Mouse (Mus musculus) skeletal muscle tissue, adult 2 months (tissue): ENCODE measurements at regions not wholly inside any gene's neighbourhood (a gene's known extent, or its start where the extent isn't known, plus 50 kb on each side); places are given as distances from the start of the nearest gene placed in this dataset.
A peak's percentile ranks its signal among the peaks of the same experiment; 100 is the strongest.

Source experiments
- DNase-seq: peaks from one replicate; pipeline ENCODE4 v3.0.0-alpha.2; 2012; ENCODE audit warnings: low read depth, low spot score

DNA sequence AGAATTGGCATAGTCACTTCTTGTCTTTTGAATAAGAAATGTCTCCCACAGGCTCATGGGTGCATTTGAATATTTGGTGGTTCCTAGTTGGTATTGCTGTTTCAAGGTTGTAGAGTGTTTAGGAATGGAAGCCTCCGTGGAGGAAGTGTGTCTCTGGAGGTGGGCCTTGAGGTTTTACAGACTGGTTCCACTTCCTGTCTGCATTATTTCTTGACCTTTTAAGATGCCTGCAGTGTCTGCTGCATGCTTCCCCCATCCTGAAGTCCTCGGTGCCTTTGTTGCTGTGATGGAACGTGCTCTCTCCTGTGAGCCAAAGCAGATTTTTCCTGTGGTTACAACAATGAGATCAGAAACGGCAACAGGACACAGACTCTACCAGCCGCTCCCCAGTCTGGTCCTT lies 299.4 kb upstream of the Gadl1 start:
- DNase-seq, result no peak

DNA sequence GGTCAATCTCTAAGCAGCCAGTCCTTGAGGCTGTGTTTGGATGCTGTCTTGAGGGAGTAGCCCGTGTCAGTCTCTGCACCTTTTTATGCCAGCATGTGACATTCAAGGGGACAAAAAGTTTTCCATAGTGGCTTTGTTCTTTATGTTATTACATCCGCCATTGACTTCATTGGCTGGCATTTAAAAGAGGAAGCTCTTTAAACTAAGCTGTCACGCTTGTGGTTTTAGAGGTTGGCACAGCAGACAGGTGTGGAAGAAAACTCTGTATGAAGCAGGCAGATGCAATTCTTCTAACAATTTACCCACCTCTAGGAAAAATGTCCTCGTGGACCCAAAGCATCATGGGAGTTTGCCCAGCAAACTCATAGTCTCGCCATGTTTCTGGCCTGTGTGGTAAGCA lies 297.5 kb upstream of the Gadl1 start:
- peak; percentile 17 for DNase-seq

DNA sequence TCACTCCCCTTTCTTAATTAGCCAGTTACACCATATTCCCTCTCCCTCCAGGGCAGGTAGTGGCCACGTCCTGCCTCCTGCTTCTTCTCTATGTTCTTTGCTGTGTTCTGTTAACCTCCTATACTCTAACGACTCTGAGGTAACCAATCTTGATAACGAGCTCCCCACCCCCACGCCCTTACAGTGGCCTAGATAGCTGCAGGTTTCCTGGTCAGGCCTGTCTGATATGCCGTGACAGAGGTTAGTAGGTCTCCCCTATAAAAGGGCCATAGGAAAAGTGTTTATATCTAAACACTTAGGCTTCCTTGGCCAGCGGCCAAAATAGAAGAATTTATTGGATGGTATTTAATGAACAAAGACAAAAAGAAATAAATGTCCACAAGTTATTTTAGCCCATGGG lies 296.3 kb upstream of the Gadl1 start:
- DNase-seq, result no peak

DNA sequence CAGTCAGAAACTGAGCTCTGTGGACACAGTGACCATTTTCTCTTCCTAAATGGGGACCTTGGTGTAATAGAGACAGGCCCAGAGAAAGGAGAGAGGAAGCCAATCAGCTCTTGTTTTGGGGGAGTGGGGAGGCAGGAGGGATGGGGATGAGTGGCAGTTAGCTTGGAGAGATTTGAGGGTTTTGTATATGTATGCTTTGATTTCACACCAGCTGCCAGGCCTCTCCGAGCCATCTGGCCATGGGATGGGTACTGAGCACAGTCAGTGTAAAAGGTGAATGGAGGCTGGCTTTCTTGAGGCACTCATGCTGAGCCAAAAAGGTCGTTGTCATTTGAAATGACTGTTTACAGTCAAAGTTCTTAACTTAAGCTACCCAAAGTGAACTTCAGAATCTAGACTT lies 295.2 kb upstream of the Gadl1 start:
- DNase-seq, result no peak

DNA sequence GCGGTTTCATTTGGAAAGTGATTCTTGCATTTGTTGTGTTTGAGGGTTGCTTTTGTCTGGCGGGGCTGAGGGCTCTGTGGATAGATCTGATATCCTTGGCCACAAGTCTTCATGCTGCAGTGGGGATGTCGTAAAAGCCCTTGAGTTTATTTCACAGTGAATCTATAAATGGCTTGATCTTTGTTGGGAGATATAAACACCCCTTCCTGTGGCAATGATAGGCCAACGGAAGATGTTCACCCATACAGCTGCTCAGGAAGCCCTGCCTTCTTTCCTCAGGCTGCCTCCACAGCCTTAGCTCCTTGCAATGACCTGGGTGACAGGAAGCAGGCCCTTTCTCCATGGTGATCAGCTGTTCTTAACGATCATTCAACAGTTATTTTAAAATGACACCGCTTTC lies 291.3 kb upstream of the Gadl1 start:
- no peak for DNase-seq

DNA sequence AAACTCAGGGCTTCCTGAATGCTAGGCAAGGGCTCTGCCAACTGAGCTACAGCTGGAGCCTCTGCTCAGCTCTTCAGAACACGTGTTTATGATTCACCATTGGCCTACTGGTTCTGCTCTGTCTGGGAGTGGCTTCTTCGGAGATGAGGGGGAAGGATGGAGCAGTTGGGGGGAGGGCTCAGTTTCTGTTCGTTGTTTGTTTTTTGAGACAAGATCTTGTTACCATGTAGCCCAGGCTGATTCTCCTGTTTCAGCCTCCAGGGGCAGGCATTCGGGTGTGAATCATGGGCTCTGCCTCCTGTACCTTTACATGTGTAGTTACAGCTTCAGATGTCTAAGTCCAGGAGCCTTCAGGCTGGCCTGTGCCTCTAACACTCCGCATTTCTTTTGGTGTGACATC lies 285.3 kb upstream of the Gadl1 start:
- peak; percentile 10 for DNase-seq

DNA sequence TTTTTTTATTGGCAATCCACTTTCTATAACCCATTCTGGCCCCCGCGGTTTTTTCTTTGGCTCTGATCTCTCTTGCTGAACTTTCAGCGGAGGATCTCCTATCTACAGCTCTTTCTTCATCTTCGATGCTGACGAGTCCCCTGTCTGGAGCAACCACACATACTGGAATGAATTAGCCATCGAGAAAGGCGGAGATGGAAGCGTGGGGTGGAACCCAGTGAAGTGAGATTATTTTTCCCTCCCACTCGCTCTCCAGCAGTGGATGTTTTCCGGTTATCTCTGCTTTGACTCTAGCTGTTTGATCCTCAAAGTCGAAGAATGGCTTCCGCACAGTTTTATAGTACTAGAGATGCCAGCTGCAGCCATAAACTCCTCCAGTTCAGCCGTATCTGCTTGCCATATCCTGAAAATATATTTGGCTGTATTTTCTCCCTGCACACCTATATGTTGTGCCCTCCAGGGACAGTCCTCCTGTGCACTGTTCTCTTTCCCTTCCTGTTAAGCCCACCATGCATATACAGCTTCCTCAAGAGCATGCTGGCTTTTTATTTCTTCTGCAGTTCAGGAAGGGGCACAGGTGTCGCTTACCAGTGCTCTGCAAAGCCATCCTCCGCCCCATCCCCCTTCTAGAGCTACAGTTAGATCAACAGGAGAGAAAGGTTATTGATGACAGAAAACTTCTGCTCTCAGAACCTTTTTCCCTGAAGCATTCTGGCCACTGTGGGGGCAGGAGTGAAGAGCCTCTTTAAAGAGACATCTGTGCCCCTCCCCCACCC lies 284.3 kb upstream of the Gadl1 start:
- no peak for DNase-seq

- no peak for DNase-seq
These were observed 281.7 kb upstream of the Gadl1 start for GRCm38 (mm10) chr9:115627551-115627950.

DNA sequence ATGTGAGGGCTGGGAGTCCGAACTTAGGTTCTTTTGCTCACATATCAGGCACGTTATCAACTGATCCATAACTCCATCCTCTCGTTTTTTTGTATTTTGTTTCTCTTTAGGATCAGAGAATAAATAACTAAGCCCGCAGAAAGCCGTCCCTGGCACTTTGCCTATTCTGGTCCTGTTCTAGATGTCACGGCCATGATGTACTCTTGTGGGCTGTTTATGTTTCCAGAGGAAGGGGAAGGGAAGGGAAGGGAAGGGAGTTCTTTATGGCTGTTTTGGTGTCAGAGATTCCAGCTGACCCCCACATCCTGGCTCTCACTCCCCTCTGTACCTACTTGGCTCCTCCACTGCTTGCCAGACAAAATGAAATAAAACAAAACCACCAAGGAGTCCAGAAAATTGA lies 272.1 kb upstream of the Gadl1 start:
- DNase-seq, result no peak

DNA sequence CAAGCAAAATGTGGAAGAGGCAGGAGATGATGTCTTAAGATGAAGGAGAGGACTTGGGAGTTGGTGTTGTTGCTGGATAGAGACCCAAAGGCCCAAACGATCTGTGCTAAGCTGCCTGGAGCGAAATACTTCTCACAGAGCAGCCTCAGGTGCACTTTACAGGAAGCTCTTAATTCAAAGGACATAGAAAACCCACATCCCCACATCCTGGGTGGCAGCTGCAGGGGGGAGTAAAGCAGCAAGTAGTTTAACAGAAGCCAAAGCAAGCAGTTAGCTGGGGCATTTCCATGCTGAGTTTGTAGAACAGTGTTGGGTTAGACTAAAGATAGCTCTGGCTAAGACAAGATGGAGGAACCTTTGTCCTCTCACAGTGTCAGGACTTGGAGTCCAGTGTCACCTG lies 268.5 kb upstream of the Gadl1 start:
- DNase-seq, result no peak

- DNase-seq, result no peak
These were observed 267.2 kb upstream of the Gadl1 start for GRCm38 (mm10) chr9:115642032-115642431.

DNA sequence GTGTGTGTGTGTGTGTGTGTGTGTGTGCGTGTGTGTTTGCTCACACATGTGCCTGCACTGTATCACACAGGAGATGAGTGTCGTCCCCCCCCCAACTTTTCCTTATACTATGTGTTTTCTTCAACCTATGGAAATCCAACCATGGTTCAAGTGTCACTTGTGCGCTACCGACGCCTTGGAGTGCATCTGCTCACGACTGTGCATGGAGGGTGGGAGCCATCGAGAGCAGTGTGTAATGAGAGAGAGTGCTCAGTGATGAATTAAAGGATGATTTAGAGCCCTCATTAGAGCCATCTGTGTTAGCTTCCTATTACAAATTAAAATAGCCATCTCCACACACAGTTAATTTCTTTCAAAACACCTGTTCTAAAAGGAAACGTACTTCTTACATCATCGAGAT lies 264.3 kb upstream of the Gadl1 start:
- DNase-seq, result no peak

- DNase-seq, result no peak
These were observed 263.0 kb upstream of the Gadl1 start for GRCm38 (mm10) chr9:115646226-115646625.

GRCm38 (mm10) chr9:115651708-115652107 lies 257.5 kb upstream of the Gadl1 start:
- DNase-seq, result no peak

- no peak for DNase-seq
These were observed 256.1 kb upstream of the Gadl1 start for GRCm38 (mm10) chr9:115653116-115653515.

- no peak for DNase-seq
These were observed 254.3 kb upstream of the Gadl1 start for GRCm38 (mm10) chr9:115654933-115655332.

DNA sequence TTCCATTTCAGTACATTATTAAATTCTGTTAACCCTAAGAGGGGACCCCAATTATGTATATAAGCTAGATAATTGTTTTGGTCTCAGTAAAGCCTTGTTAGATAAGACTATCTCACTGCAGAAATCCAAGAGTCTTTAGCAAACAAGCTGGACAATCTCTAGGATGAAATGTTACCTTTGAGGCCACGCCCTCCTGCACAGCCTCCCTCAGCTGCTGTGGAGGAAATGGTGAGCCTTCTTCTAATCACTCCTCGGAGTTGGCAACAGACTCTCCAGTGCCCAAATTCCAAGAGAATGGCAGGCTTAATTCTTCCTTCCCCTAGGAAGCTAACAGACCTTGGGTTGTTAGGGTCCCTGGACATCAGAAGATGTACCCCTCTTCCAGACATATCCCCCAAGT lies 252.7 kb upstream of the Gadl1 start:
- DNase-seq, result no peak

DNA sequence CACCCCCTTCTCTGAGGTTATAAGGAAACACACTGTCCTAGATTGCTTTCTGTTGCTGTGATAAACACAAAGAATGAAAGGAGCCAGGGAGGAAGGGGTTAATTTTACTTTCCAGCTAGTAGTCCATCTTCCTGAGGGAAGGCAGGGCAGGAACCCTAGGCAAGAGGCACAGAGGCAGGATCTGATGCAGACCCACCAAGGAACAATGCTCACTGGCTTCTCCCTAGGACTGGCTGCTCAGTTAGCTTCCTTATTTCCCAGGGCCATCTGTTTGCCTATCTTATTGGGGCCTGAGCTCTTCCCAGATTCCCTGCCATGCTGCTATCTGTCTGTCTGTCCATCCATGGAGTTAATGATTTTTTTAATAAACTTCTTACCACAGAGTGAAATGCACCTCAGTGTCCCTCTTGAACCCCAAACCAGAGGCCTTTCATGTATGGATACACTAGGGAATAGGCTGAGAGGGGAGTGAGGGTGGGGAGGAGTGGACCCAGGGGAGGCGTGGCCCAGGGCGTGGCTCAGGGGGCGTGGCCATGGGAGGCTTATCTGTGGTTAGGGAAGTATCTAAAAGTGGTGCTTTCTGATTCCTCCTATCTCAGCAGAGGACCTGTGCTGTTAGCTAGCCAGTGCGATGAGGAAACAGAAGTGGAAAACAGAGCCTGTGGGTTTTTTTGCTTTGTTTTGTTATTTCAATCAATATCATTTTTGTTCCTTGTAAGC lies 252.1 kb upstream of the Gadl1 start:
- no peak for DNase-seq

- DNase-seq, result no peak
These were observed 250.8 kb upstream of the Gadl1 start for GRCm38 (mm10) chr9:115658477-115658876.

DNA sequence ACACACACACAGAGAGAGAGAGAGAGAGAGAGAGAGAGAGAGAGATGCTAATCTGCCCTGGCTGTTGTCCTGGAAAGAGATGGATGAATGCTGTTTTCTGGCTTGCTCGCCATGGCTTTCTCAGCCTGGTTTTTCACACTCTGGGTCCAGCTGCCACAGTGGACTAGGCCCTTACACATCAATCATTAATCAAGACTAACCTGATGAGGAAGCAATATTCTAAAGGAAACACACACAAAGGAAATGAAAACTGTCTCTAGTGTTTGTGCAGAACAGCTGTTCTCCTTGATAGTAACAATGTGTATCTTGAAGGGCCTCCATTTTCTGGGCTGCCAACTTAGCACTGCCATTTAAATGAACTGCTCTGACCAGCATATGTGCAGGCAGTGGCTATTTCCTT lies 248.9 kb upstream of the Gadl1 start:
- no peak for DNase-seq

- no peak for DNase-seq
These were observed 247.3 kb upstream of the Gadl1 start for GRCm38 (mm10) chr9:115661834-115662425.

DNA sequence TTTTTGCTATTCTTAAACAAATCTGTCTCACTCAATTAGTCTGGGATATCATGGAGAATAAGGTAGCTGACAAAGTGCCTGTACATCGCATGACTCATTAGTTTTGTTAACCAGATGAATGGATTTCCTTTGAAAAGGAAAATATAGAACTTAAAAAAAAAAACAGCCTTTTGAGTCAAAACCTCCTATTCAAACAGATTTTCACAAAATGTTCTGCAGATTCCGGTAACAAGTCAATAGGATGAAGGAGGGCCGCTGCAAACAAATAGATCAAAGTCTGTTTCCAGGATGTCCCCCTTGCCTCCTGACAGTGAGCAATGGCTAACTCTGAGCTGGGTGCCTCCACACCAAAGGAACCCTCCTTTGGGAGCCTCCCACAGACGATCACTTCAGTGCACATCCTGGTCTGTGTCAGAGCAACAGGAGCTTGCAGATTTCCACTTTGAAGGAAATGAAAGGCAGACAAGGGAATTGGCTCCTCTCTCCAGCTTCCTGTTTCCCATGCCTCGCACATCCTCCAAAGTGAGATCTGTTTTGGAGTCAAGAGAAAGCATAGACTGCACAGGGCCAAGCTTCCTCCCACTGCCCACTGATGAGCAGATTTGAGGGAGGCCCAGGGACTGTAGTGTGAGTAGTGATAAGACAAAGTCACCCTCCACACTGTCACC lies 243.8 kb upstream of the Gadl1 start:
- no peak for DNase-seq
